Mouse (Mus musculus) kidney, adult 11 months (tissue): ENCODE measurements around the gene Nanos3.

Experiments used
- DNase-seq: peaks from one replicate; pipeline ENCODE4 v3.0.0; 2022

Nanos3 gene

GRCm38 (mm10) chr8:84125656-84126055 is 59.4 kb downstream of the Nanos3 start, which contains the start of gene Podnl1:
Gene Podnl1, plus strand, starts transcription at chr8:84125989.
- no peak for DNase-seq
